Mouse (Mus musculus) thymus, postnatal 14 days (tissue): ENCODE measurements around the gene Tacr2.
A peak's percentile ranks its signal among the peaks of the same experiment; 100 is the strongest.

Experiments used
- DNase-seq: peaks from one replicate; pipeline ENCODE4 v3.0.0; 2021

Gene Tacr2

GRCm38 (mm10) chr10:62242358-62242757 lies 9.9 kb upstream of the Tacr2 start:
- DNase-seq, result peak; percentile 41

- DNase-seq, result peak; percentile 73
Observed at GRCm38 (mm10) chr10:62242896-62243295, 9.3 kb upstream of the Tacr2 start.

GRCm38 (mm10) chr10:62244067-62244466 lies 8.2 kb upstream of the Tacr2 start:
- DNase-seq, result no peak

- no peak for DNase-seq
Observed at GRCm38 (mm10) chr10:62247156-62247555, 5.1 kb upstream of the Tacr2 start.

- peak; percentile 80 for DNase-seq
Observed at GRCm38 (mm10) chr10:62247815-62248214, 4.4 kb upstream of the Tacr2 start.

GRCm38 (mm10) chr10:62252496-62253235 lies 428 bp downstream of the Tacr2 start:
- no peak for DNase-seq

GRCm38 (mm10) chr10:62258298-62258697 lies 6.1 kb downstream of the Tacr2 start:
- no peak for DNase-seq

- DNase-seq, result peak; percentile 85
Observed at GRCm38 (mm10) chr10:62261115-62261886, 9.1 kb downstream of the Tacr2 start.

- DNase-seq, result no peak
Observed at GRCm38 (mm10) chr10:62264299-62264698, 12.1 kb downstream of the Tacr2 start.

GRCm38 (mm10) chr10:62269278-62269677 lies 17.0 kb downstream of the Tacr2 start:
- no peak for DNase-seq

GRCm38 (mm10) chr10:62275235-62275634 lies 23.0 kb downstream of the Tacr2 start:
- DNase-seq, result peak; percentile 86

- no peak for DNase-seq
Observed at GRCm38 (mm10) chr10:62277499-62278293, 25.5 kb downstream of the Tacr2 start.

GRCm38 (mm10) chr10:62279066-62279465 lies 26.8 kb downstream of the Tacr2 start:
- no peak for DNase-seq

- DNase-seq, result no peak
Observed at GRCm38 (mm10) chr10:62279671-62280070, 27.4 kb downstream of the Tacr2 start.

GRCm38 (mm10) chr10:62282782-62283181 lies 30.5 kb downstream of the Tacr2 start:
- DNase-seq, result no peak

GRCm38 (mm10) chr10:62283206-62283792 lies 31.1 kb downstream of the Tacr2 start:
- no peak for DNase-seq

- DNase-seq, result no peak
Observed at GRCm38 (mm10) chr10:62287460-62288124, 35.4 kb downstream of the Tacr2 start.

- DNase-seq, result no peak
Observed at GRCm38 (mm10) chr10:62294112-62294511, 41.9 kb downstream of the Tacr2 start.

GRCm38 (mm10) chr10:62296086-62296872 lies 44.0 kb downstream of the Tacr2 start:
- DNase-seq, result no peak

GRCm38 (mm10) chr10:62300006-62300827 lies 48.0 kb downstream of the Tacr2 start:
- peak; percentile 26 for DNase-seq

- no peak for DNase-seq
Observed at GRCm38 (mm10) chr10:62305090-62305489, 52.9 kb downstream of the Tacr2 start.
